Mouse (Mus musculus) G1E (cell line): Measurements from ENCODE around the gene Kcnip1.

Experiments used
- CTCF ChIP-seq: IDR thresholded peaks from 2 replicates; pipeline ENCODE4 v1.5.1; 2012; ENCODE audit warnings: low read depth, low read length, inconsistent platforms, mixed read lengths
- GATA1 ChIP-seq: IDR thresholded peaks from 2 replicates; pipeline ENCODE4 v1.6.1; 2012; ENCODE audit warnings: borderline replicate concordance, low read length, inconsistent platforms, mixed read lengths
- GATA2 ChIP-seq: IDR thresholded peaks from 2 replicates; pipeline ENCODE4 v1.6.1; 2012; ENCODE audit warnings: low read depth, low read length, inconsistent platforms, borderline replicate concordance
- TAL1 ChIP-seq: conservative IDR thresholded peaks from 2 replicates; pipeline ENCODE4 v1.6.1; 2012; ENCODE audit warnings: low read depth, low read length, inconsistent platforms, mixed read lengths

- TF ChIP-seq TAL1 (no peak), GATA1 (no peak), CTCF (no peak), GATA2 (no peak)
Observed at GRCm38 (mm10) chr11:33939456-33940113, 53.4 kb downstream of the Kcnip1 start.
